Mouse (Mus musculus): ENCODE measurements around the gene Pam. TPM values are rescaled to one million over a fixed set of nuclear protein-coding genes. Genes with fewer than 3 reads are reported as not detected.

Gene Pam
- polyA plus RNA-seq, 1 experiment from 2014 or later, result 22.3 TPM

- Histone ChIP-seq H3K4me2 (ENCODE audit: low read length) (no peak overlapping the region), H3K36me3 (ENCODE audit: control insufficient read depth, insufficient read depth, low read length) (no peaks in the 10 kb centered on the region), H3K9ac (ENCODE audit: low read depth, low read length) (no peak overlapping the region), H3K4me1 (ENCODE audit: control insufficient read depth, insufficient read depth, low read depth, low read length) (no peaks in the 10 kb centered on the region), H3K27me3 (replicated peaks; ENCODE audit: control insufficient read depth, insufficient read depth, low read length) (no peaks in the 10 kb centered on the region), H3K27ac (ENCODE audit: low read depth, low read length) (no peak overlapping the region), H3K9me3 (ENCODE audit: control insufficient read depth, low read length) (no peaks in the 10 kb centered on the region), H3K4me3 (ENCODE audit: low read length) (no peak overlapping the region)
- ATAC-seq, result no peak
- WGBS, result 64% methylated on average over 3 of the region's 3 CpGs
Measured at GRCm38 (mm10) chr1:98083508-98083907, 11.9 kb downstream of the Pam start.

- H3K27ac ChIP-seq (ENCODE audit: low read depth, low read length), result no peak overlapping the region
- no peak overlapping the region for H3K4me3 ChIP-seq (ENCODE audit: low read length)
- no peaks in the 10 kb centered on the region for H3K9me3 ChIP-seq (ENCODE audit: control insufficient read depth, low read length)
- peak; percentile 15; the same call in 1 of the 2 replicates for ATAC-seq
- H3K27me3 ChIP-seq (replicated peaks; ENCODE audit: control insufficient read depth, insufficient read depth, low read length), result no peaks in the 10 kb centered on the region
- no peaks in the 10 kb centered on the region for H3K4me1 ChIP-seq (ENCODE audit: control insufficient read depth, insufficient read depth, low read depth, low read length)
- no peak overlapping the region for H3K9ac ChIP-seq (ENCODE audit: low read depth, low read length)
- no peaks in the 10 kb centered on the region for H3K36me3 ChIP-seq (ENCODE audit: control insufficient read depth, insufficient read depth, low read length)
- 68% methylated on average over 6 of the region's 6 CpGs for WGBS
- H3K4me2 ChIP-seq (ENCODE audit: low read length), result no peak overlapping the region
Measured at GRCm38 (mm10) chr1:98082988-98083387, 12.5 kb downstream of the Pam start.

- ATAC-seq, result no peak
- no peak overlapping the region for H3K9ac ChIP-seq (ENCODE audit: low read depth, low read length)
- H3K27ac ChIP-seq (ENCODE audit: low read depth, low read length), result no peak overlapping the region
- H3K27me3 ChIP-seq (replicated peaks; ENCODE audit: control insufficient read depth, insufficient read depth, low read length), result no peaks in the 10 kb centered on the region
- H3K4me1 ChIP-seq (ENCODE audit: control insufficient read depth, insufficient read depth, low read depth, low read length), result no peaks in the 10 kb centered on the region
- H3K4me3 ChIP-seq (ENCODE audit: low read length), result no peak overlapping the region
- H3K9me3 ChIP-seq (ENCODE audit: control insufficient read depth, low read length), result no peaks in the 10 kb centered on the region
- no peak overlapping the region for H3K4me2 ChIP-seq (ENCODE audit: low read length)
- 62% methylated on average over 2 of the region's 2 CpGs for WGBS
- no peaks in the 10 kb centered on the region for H3K36me3 ChIP-seq (ENCODE audit: control insufficient read depth, insufficient read depth, low read length)
Measured at GRCm38 (mm10) chr1:98080431-98080830, 15.0 kb downstream of the Pam start.

- no peak for ATAC-seq
- H3K4me2 ChIP-seq (ENCODE audit: low read length), result no peak overlapping the region
Measured at GRCm38 (mm10) chr1:98079640-98080039, 15.8 kb downstream of the Pam start.

GRCm38 (mm10) chr1:98078735-98079134 is 16.7 kb downstream of the Pam start:
- Histone ChIP-seq H3K27ac (ENCODE audit: low read depth, low read length) (no peak overlapping the region), H3K4me2 (ENCODE audit: low read length) (no peak overlapping the region), H3K4me1 (ENCODE audit: control insufficient read depth, insufficient read depth, low read depth, low read length) (no peaks in the 10 kb centered on the region), H3K36me3 (ENCODE audit: control insufficient read depth, insufficient read depth, low read length) (no peaks in the 10 kb centered on the region), H3K9ac (ENCODE audit: low read depth, low read length) (no peak overlapping the region), H3K9me3 (ENCODE audit: control insufficient read depth, low read length) (no peaks in the 10 kb centered on the region), H3K27me3 (replicated peaks; ENCODE audit: control insufficient read depth, insufficient read depth, low read length) (no peaks in the 10 kb centered on the region), H3K4me3 (ENCODE audit: low read length) (no peak overlapping the region)
- 88% methylated on average over 7 of the region's 7 CpGs for whole genome bisulfite sequencing
- no peak for ATAC-seq

More at GRCm38 (mm10) chr1:98079640-98080039, 15.8 kb downstream of the Pam start:
- no peaks in the 10 kb centered on the region for H3K27me3 ChIP-seq (replicated peaks; ENCODE audit: control insufficient read depth, insufficient read depth, low read length)
- no peaks in the 10 kb centered on the region for H3K4me1 ChIP-seq (ENCODE audit: control insufficient read depth, insufficient read depth, low read depth, low read length)
- 75% methylated on average over 7 of the region's 7 CpGs for WGBS
- no peak overlapping the region for H3K9ac ChIP-seq (ENCODE audit: low read depth, low read length)
- no peaks in the 10 kb centered on the region for H3K9me3 ChIP-seq (ENCODE audit: control insufficient read depth, low read length)
- H3K36me3 ChIP-seq (ENCODE audit: control insufficient read depth, insufficient read depth, low read length), result no peaks in the 10 kb centered on the region
- H3K27ac ChIP-seq (ENCODE audit: low read depth, low read length), result no peak overlapping the region
- no peak overlapping the region for H3K4me3 ChIP-seq (ENCODE audit: low read length)

- no peak overlapping the region for H3K27ac ChIP-seq (ENCODE audit: low read depth, low read length)
- no peaks in the 10 kb centered on the region; the same call in 1 of the 2 replicates for H3K4me1 ChIP-seq (ENCODE audit: control insufficient read depth, insufficient read depth, low read depth, low read length)
- H3K4me3 ChIP-seq (ENCODE audit: low read length), result no peak overlapping the region
- no peaks in the 10 kb centered on the region for H3K36me3 ChIP-seq (ENCODE audit: control insufficient read depth, insufficient read depth, low read length)
- H3K4me2 ChIP-seq (ENCODE audit: low read length), result no peak overlapping the region
- H3K9me3 ChIP-seq (ENCODE audit: control insufficient read depth, low read length), result no peaks in the 10 kb centered on the region
- WGBS, result 69% methylated on average over 4 of the region's 4 CpGs
- no peaks in the 10 kb centered on the region for H3K27me3 ChIP-seq (replicated peaks; ENCODE audit: control insufficient read depth, insufficient read depth, low read length)
- no peak overlapping the region for H3K9ac ChIP-seq (ENCODE audit: low read depth, low read length)
- no peak for ATAC-seq
Measured at GRCm38 (mm10) chr1:98073826-98074225, 21.6 kb downstream of the Pam start.

- WGBS, result 19% methylated on average over 2 of the region's 2 CpGs
Measured at GRCm38 (mm10) chr1:98073127-98073526, 22.3 kb downstream of the Pam start.

GRCm38 (mm10) chr1:98072045-98072444 is 23.4 kb downstream of the Pam start:
- Histone ChIP-seq H3K27ac (ENCODE audit: low read depth, low read length) (no peak overlapping the region), H3K27me3 (replicated peaks; ENCODE audit: control insufficient read depth, insufficient read depth, low read length) (no peaks in the 10 kb centered on the region), H3K9me3 (ENCODE audit: control insufficient read depth, low read length) (no peaks in the 10 kb centered on the region), H3K4me3 (ENCODE audit: low read length) (no peak overlapping the region), H3K36me3 (ENCODE audit: control insufficient read depth, insufficient read depth, low read length) (no peaks in the 10 kb centered on the region), H3K9ac (ENCODE audit: low read depth, low read length) (no peak overlapping the region), H3K4me2 (ENCODE audit: low read length) (no peak overlapping the region), H3K4me1 (ENCODE audit: control insufficient read depth, insufficient read depth, low read depth, low read length) (no peaks in the 10 kb centered on the region; the same call in 1 of the 2 replicates)
- no peak for ATAC-seq
- WGBS, result 52% methylated on average over 6 of the region's 6 CpGs

More at GRCm38 (mm10) chr1:98073127-98073526, 22.3 kb downstream of the Pam start:
- no peaks in the 10 kb centered on the region for H3K27me3 ChIP-seq (replicated peaks; ENCODE audit: control insufficient read depth, insufficient read depth, low read length)
- ATAC-seq, result no peak
- no peak overlapping the region for H3K4me2 ChIP-seq (ENCODE audit: low read length)
- no peak overlapping the region for H3K9ac ChIP-seq (ENCODE audit: low read depth, low read length)
- no peaks in the 10 kb centered on the region; the same call in 1 of the 2 replicates for H3K4me1 ChIP-seq (ENCODE audit: control insufficient read depth, insufficient read depth, low read depth, low read length)
- no peaks in the 10 kb centered on the region for H3K36me3 ChIP-seq (ENCODE audit: control insufficient read depth, insufficient read depth, low read length)
- no peaks in the 10 kb centered on the region for H3K9me3 ChIP-seq (ENCODE audit: control insufficient read depth, low read length)
- H3K27ac ChIP-seq (ENCODE audit: low read depth, low read length), result 0 out of 2 replicates have a peak overlapping the region, but pooled peaks have one; percentile 4
- H3K4me3 ChIP-seq (ENCODE audit: low read length), result no peak overlapping the region

GRCm38 (mm10) chr1:98071436-98071835 is 24.0 kb downstream of the Pam start:
- Histone ChIP-seq H3K9ac (ENCODE audit: low read depth, low read length) (no peak overlapping the region), H3K9me3 (ENCODE audit: control insufficient read depth, low read length) (no peaks in the 10 kb centered on the region), H3K27me3 (replicated peaks; ENCODE audit: control insufficient read depth, insufficient read depth, low read length) (no peaks in the 10 kb centered on the region), H3K27ac (ENCODE audit: low read depth, low read length) (no peak overlapping the region), H3K36me3 (ENCODE audit: control insufficient read depth, insufficient read depth, low read length) (no peaks in the 10 kb centered on the region), H3K4me2 (ENCODE audit: low read length) (no peak overlapping the region), H3K4me1 (ENCODE audit: control insufficient read depth, insufficient read depth, low read depth, low read length) (no peaks in the 10 kb centered on the region; the same call in 1 of the 2 replicates), H3K4me3 (ENCODE audit: low read length) (no peak overlapping the region)
- 88% methylated on average over 9 of the region's 9 CpGs for WGBS
- ATAC-seq, result no peak

All from hindbrain, embryonic 16.5 days (tissue).